Comparison of ENCODE assay signal across 10 mouse cellular contexts in the genomic region with DNA sequence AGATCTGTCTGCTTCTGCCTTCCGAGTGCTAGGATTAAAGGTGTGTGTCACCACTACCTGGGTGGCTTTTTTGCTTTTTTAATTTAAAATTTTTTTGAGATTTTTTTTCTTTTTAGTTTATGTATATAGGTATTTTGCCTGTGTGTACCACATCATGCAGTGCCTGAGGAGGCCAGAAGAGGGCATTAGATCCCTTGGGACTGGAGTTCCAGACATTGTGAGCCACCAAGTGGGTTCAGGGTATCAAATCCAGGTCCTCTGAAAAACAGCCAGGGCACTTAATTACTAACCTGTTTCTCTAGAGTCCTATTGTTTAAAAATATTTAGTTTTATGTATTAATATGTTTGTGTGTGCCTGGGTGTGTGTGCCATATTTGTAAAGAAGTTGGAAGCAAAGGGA. TPM values are rescaled to one million over a fixed set of nuclear protein-coding genes. Genes with fewer than 3 reads are reported as not detected.
DNase-seq lines count a peak whose midpoint lies in the region; ATAC-seq and TF ChIP-seq lines count a peak whose summit lies in the region.
"Had no signal": no experiment of that assay in that cellular context is flagged by ENCODE, and none has a peak within 500 bp of the region (broad histone marks: within the 10 kb centered on the region; RNA-seq: fewer than 3 reads in every experiment).

No protein-coding gene starts in this region.

- TF ChIP-seq POLR2A in lung, adult 2 months (IDR thresholded peaks at IDR 0.05; ENCODE audit: borderline replicate concordance, extremely low read depth, low read depth, low read length): no peak
- TF ChIP-seq POLR2A in cortical plate, adult 2 months (IDR thresholded peaks at IDR 0.05; ENCODE audit: extremely low read depth, insufficient read depth, low read length): no peak
- no peak for TF ChIP-seq POLR2A in small intestine, adult 2 months (IDR thresholded peaks at IDR 0.05; ENCODE audit: low read depth, low read length)

- DNase-seq in adrenal gland, adult 2 months: peak; percentile 21
- no peak for DNase-seq in adrenal gland, adult 8-10 months
- no peak for DNase-seq in lung, adult 2 months
- no peak for DNase-seq in lung, postnatal 25 days (ENCODE audit: low spot score)
- DNase-seq in left cerebral cortex, postnatal 10 days (ENCODE audit: extremely low spot score in 1 of 2, low spot score in 2 of 2): no peak

- ATAC-seq in hindbrain, embryonic 13.5 days (ENCODE audit: low FRiP score): no peak

- H3K27ac ChIP-seq in cortical plate, adult 2 months (ENCODE audit: insufficient read depth, low read length): no peak overlapping the region
- H3K27ac ChIP-seq in small intestine, adult 2 months (ENCODE audit: insufficient read depth, low read depth, low read length): no peak overlapping the region
- H3K27ac ChIP-seq in hindbrain, embryonic 13.5 days: no peak overlapping the region
- H3K27ac ChIP-seq: embryonic facial prominence, embryonic 12.5 days had no signal

- H3K27me3 ChIP-seq in small intestine, adult 2 months (ENCODE audit: control insufficient read depth, insufficient read depth, low read length): no peaks in the 10 kb centered on the region
- H3K27me3 ChIP-seq in hindbrain, embryonic 13.5 days: peaks cover 9% of the 10 kb centered on the region

- no peak overlapping the region for H3K9ac ChIP-seq in hindbrain, embryonic 13.5 days
- H3K9ac ChIP-seq: embryonic facial prominence, embryonic 12.5 days had no signal

- 86% methylated on average over 1 of the region's 1 CpGs for WGBS in lung, adult 2 months
- WGBS in small intestine, adult 2 months: 92% methylated on average over 1 of the region's 1 CpGs
- WGBS in hindbrain, embryonic 13.5 days: 86% methylated on average over 1 of the region's 1 CpGs

- intact Hi-C loops in left cerebral cortex, postnatal 10 days (cut with DNase I): no loop called here

- H3K4me1 ChIP-seq in lung, adult 2 months (ENCODE audit: control insufficient read depth, insufficient read depth, low read length): no peaks in the 10 kb centered on the region
- H3K4me1 ChIP-seq in cortical plate, adult 2 months (ENCODE audit: control insufficient read depth, insufficient read depth, low read length): no peaks in the 10 kb centered on the region
- H3K4me1 ChIP-seq in small intestine, adult 2 months (ENCODE audit: control insufficient read depth, insufficient read depth, insufficient read length, low read length): no peaks in the 10 kb centered on the region
- H3K4me1 ChIP-seq in hindbrain, embryonic 13.5 days (replicated peaks): no peaks in the 10 kb centered on the region

- no peaks in the 10 kb centered on the region for H3K36me3 ChIP-seq in small intestine, adult 2 months (ENCODE audit: control insufficient read depth, insufficient read depth, low read length)
- no peaks in the 10 kb centered on the region for H3K36me3 ChIP-seq in hindbrain, embryonic 13.5 days
- H3K36me3 ChIP-seq: embryonic facial prominence, embryonic 12.5 days had no signal

- peak; percentile 57 for TF ChIP-seq CTCF in lung, adult 2 months (IDR thresholded peaks at IDR 0.05; ENCODE audit: insufficient read depth, low read length)
- TF ChIP-seq CTCF in cortical plate, adult 2 months (IDR thresholded peaks at IDR 0.05; ENCODE audit: extremely low read depth, insufficient read depth, low read length): peak; percentile 35; the same call in 1 of the 2 replicates
- TF ChIP-seq CTCF in small intestine, adult 2 months (IDR thresholded peaks at IDR 0.05; ENCODE audit: extremely low read depth, insufficient read length, insufficient replicate concordance, low read depth, low read length): peak; percentile 46; the same call in 1 of the 2 replicates

- no peaks in the 10 kb centered on the region for H3K9me3 ChIP-seq in hindbrain, embryonic 13.5 days
- H3K9me3 ChIP-seq: embryonic facial prominence, embryonic 12.5 days had no signal

- no peak overlapping the region for H3K4me3 ChIP-seq in lung, adult 2 months (replicated peaks; ENCODE audit: extremely low read depth, low read depth, low read length)
- H3K4me3 ChIP-seq in cortical plate, adult 2 months (ENCODE audit: insufficient read depth, low read length): no peak overlapping the region
- no peak overlapping the region for H3K4me3 ChIP-seq in small intestine, adult 2 months (ENCODE audit: low read depth, low read length)
- no peak overlapping the region for H3K4me3 ChIP-seq in hindbrain, embryonic 13.5 days
- H3K4me3 ChIP-seq: embryonic facial prominence, embryonic 12.5 days had no signal

- H3K4me2 ChIP-seq in hindbrain, embryonic 13.5 days: no peak overlapping the region
- H3K4me2 ChIP-seq: embryonic facial prominence, embryonic 12.5 days had no signal

RNA-seq across cellular contexts. Expression of gene Cxcl17, which starts 4.9 kb away (rescaled TPM):
- not detected for total RNA-seq in adrenal gland, adult 2 months (2021)
- polyA plus RNA-seq in adrenal gland, adult 2 months (2012; rRNA removed): not detected in 2 replicates
- total RNA-seq in adrenal gland, adult 8-10 months (2022): not detected
- 41.1 and 48.0 TPM in 2 replicates for polyA plus RNA-seq in lung, adult 2 months (2012; rRNA removed)
- not detected in 2 replicates for polyA plus RNA-seq in cortical plate, adult 2 months (2012; rRNA removed)
- 3.8 TPM in 1 of 2 replicates, not detected in the other for polyA plus RNA-seq in small intestine, adult 2 months (2012; rRNA removed)
- not detected for total RNA-seq in left cerebral cortex, postnatal 10 days (2021)
- 0.23 and 0.82 TPM in 2 replicates for polyA plus RNA-seq in hindbrain, embryonic 13.5 days (2015; fragmentation: Nextera tagmentation; extraction: Ambion mirVana)
- polyA plus RNA-seq: C2C12 had no signal

RNA-seq across cellular contexts. Expression of gene Lipe, which starts 19.1 kb away (rescaled TPM):
- 100 to 1,000 TPM; 372 to 462 TPM for total RNA-seq in adrenal gland, adult 2 months (2021)
- polyA plus RNA-seq in adrenal gland, adult 2 months (2012; rRNA removed): 471 and 632 TPM in 2 replicates
- total RNA-seq in adrenal gland, adult 8-10 months (2022): 100 to 1,000 TPM; 157 to 290 (median 256) TPM
- polyA plus RNA-seq in lung, adult 2 months (2012; rRNA removed): 90.2 and 103 TPM in 2 replicates
- polyA plus RNA-seq in cortical plate, adult 2 months (2012; rRNA removed): 8.0 and 9.1 TPM in 2 replicates
- polyA plus RNA-seq in small intestine, adult 2 months (2012; rRNA removed): 56.9 and 186 TPM in 2 replicates
- total RNA-seq in left cerebral cortex, postnatal 10 days (2021): 1 to 10 TPM; 6.9 to 7.8 TPM
- 9.8 and 10.6 TPM in 2 replicates for polyA plus RNA-seq in hindbrain, embryonic 13.5 days (2015; fragmentation: Nextera tagmentation; extraction: Ambion mirVana)

RNA-seq across cellular contexts. Expression of gene Cnfn, which starts 48.1 kb away (rescaled TPM):
- not detected for total RNA-seq in adrenal gland, adult 2 months (2021)
- 1.8 TPM in 1 of 2 replicates, not detected in the other for polyA plus RNA-seq in adrenal gland, adult 2 months (2012; rRNA removed)
- not detected for total RNA-seq in adrenal gland, adult 8-10 months (2022)
- 0.53 and 1,347 TPM in 2 replicates for polyA plus RNA-seq in lung, adult 2 months (2012; rRNA removed)
- polyA plus RNA-seq in cortical plate, adult 2 months (2012; rRNA removed): not detected in 2 replicates
- polyA plus RNA-seq in small intestine, adult 2 months (2012; rRNA removed): 0.48 and 0.84 TPM in 2 replicates
- not detected for total RNA-seq in left cerebral cortex, postnatal 10 days (2021)
- not detected in 2 replicates for polyA plus RNA-seq in hindbrain, embryonic 13.5 days (2015; fragmentation: Nextera tagmentation; extraction: Ambion mirVana)

RNA-seq across cellular contexts. Expression of gene Ceacam1, which starts 59.8 kb away (rescaled TPM):
- 10 to 100 TPM in 1 of 2 experiments, 1 to 10 TPM in 1; 8.4 to 45.0 TPM for total RNA-seq in adrenal gland, adult 2 months (2021)
- polyA plus RNA-seq in adrenal gland, adult 2 months (2012; rRNA removed): 5.9 and 9.5 TPM in 2 replicates
- 10 to 100 TPM in 3 of 4 experiments, 1 to 10 TPM in 1; 8.5 to 24.4 (median 17.2) TPM for total RNA-seq in adrenal gland, adult 8-10 months (2022)
- 30.9 and 38.6 TPM in 2 replicates for polyA plus RNA-seq in lung, adult 2 months (2012; rRNA removed)
- polyA plus RNA-seq in cortical plate, adult 2 months (2012; rRNA removed): 4.7 and 5.1 TPM in 2 replicates
- polyA plus RNA-seq in small intestine, adult 2 months (2012; rRNA removed): 133 and 320 TPM in 2 replicates
- 1 to 10 TPM; 1.1 to 1.8 TPM for total RNA-seq in left cerebral cortex, postnatal 10 days (2021)
- 0.88 and 0.96 TPM in 2 replicates for polyA plus RNA-seq in hindbrain, embryonic 13.5 days (2015; fragmentation: Nextera tagmentation; extraction: Ambion mirVana)
